Mouse (Mus musculus) midbrain, embryonic 11.5 days (tissue): Measurements from ENCODE around the gene Tmem39b. TPM values are rescaled to one million over a fixed set of nuclear protein-coding genes. Genes with fewer than 3 reads are reported as not detected.

Source experiments
- ATAC-seq: fragments of 200-750 bp; cut with Nextera tagmentation; 2 replicates; pipeline ENCODE4 v1.8.0; 2017; ENCODE audit warnings: moderate TSS enrichment, moderate library complexity; ENCODE audit not compliant: low FRiP score
- DNase-seq: peaks from one replicate; pipeline ENCODE4 v3.0.0; 2015; ENCODE audit warnings: low spot score; ENCODE audit errors: missing footprints
- H3K27ac ChIP-seq: fragments of 300-500 bp; sonication (generic); 2 replicates; pipeline ENCODE4 v1.5.1; 2014; ENCODE audit warnings: low read depth, low read length
- H3K27me3 ChIP-seq: fragments of 300-500 bp; sonication (generic); 2 replicates; pipeline ENCODE4 v1.6.1; 2014; ENCODE audit warnings: mild to moderate bottlenecking, low read length, moderate library complexity, mixed read lengths; ENCODE audit not compliant: control insufficient read depth, insufficient read depth
- H3K36me3 ChIP-seq: fragments of 300-500 bp; sonication (generic); 2 replicates; pipeline ENCODE4 v1.6.1; 2014; ENCODE audit warnings: mild to moderate bottlenecking, low read length, moderate library complexity, mixed read lengths; ENCODE audit not compliant: control insufficient read depth, insufficient read depth
- H3K4me1 ChIP-seq: fragments of 300-500 bp; sonication (generic); 2 replicates; pipeline ENCODE4 v1.6.1; 2014; ENCODE audit warnings: low read length; ENCODE audit not compliant: control insufficient read depth, insufficient read depth
- H3K4me2 ChIP-seq: fragments of 300-500 bp; sonication (generic); 2 replicates; pipeline ENCODE4 v1.6.1; 2014; ENCODE audit warnings: mild to moderate bottlenecking, moderate library complexity
- H3K4me3 ChIP-seq: fragments of 300-500 bp; sonication (generic); 2 replicates; pipeline ENCODE4 v1.5.1; 2014; ENCODE audit warnings: low read depth, low read length
- H3K9ac ChIP-seq: fragments of 300-500 bp; sonication (generic); 2 replicates; pipeline ENCODE4 v1.6.1; 2014; ENCODE audit warnings: low read length
- H3K9me3 ChIP-seq: fragments of 300-500 bp; sonication (generic); 2 replicates; pipeline ENCODE4 v1.6.1; 2016; ENCODE audit warnings: low read length; ENCODE audit not compliant: control insufficient read depth
- WGBS: fragments of 180-500 bp; shearing (Covaris S2); extraction: QIAGEN DNeasy Blood & Tissue Kit; methylation state at CpG from one replicate; pipeline ENCODE4 v1.1.7; 2014; 5-methylcytosine and 5-hydroxymethylcytosine counted together
- polyA plus RNA-seq: library from polyadenylated mRNA; unstranded; fragments of >200 nt; fragmentation: Nextera tagmentation; extraction: Ambion mirVana; gene quantifications from 2 replicates; pipeline ENCODE4 v1.2.1, GENCODE M21; 2014

The Tmem39b gene
- polyA plus RNA-seq, 1 experiment from 2014 or later, result 36.3 TPM

DNA sequence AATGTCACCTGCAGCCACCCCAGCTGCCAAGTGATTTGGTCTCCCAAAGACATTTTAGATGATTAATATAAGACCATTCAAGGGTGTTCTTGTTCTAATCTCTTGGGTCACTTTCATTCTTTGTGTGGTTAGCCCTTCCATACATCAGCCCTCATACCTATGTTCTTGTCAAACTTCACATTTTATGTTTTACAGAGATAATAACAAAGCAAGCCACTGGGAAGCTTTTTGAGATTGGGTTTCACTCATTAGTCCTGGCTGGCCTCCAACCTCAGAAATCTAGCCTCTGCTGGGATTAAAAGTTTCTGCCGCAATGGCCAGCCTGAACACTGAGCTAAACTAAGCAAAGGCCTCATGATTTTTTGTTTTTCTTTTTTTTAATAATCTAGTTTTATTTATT, 3.6 kb upstream of the Tmem39b start:
- H3K27ac ChIP-seq, result no peak overlapping the region
- H3K36me3 ChIP-seq, result peaks cover 9% of the 10 kb centered on the region
- H3K9ac ChIP-seq, result no peak overlapping the region
- ATAC-seq, result no peak
- peak; percentile 69 for DNase-seq
- no peak overlapping the region for H3K4me3 ChIP-seq
- no peak overlapping the region for H3K4me2 ChIP-seq
- no peaks in the 10 kb centered on the region for H3K27me3 ChIP-seq
- peaks cover 24% of the 10 kb centered on the region for H3K4me1 ChIP-seq
- 100% methylated on average over 1 of the region's 1 CpGs for WGBS
- no peaks in the 10 kb centered on the region for H3K9me3 ChIP-seq

DNA sequence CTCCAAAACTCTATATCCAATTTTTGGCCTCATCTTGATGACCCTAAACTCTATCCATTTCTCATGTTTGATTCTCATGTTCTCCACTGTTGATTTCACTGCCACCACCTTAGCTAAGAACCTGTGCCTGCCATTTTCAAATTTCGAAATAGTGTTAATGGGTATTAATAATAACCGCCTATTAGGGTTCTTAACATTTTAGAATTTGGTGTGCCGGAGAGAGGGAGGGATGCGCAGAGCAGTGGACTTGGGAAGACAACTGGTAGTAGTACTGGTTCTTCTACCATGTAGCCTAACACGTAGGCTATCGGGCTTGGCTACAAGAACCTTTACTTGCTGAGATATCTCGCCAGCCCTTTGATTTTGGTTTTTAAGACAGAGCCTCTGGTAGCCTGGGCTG, 553 bp upstream of the Tmem39b start:
- DNase-seq (peak; percentile 91), ATAC-seq (no peak)
- Histone ChIP-seq H3K4me3 (peak overlapping the region; percentile 53), H3K4me2 (peak overlapping the region; percentile 47), H3K9ac (peak overlapping the region; percentile 79), H3K36me3 (peaks cover 10% of the 10 kb centered on the region; the same call in 1 of the 2 replicates), H3K9me3 (no peaks in the 10 kb centered on the region), H3K27ac (peak overlapping the region; percentile 95), H3K4me1 (peaks cover 12% of the 10 kb centered on the region), H3K27me3 (no peaks in the 10 kb centered on the region)
- WGBS, result 90% methylated on average over 7 of the region's 7 CpGs

DNA sequence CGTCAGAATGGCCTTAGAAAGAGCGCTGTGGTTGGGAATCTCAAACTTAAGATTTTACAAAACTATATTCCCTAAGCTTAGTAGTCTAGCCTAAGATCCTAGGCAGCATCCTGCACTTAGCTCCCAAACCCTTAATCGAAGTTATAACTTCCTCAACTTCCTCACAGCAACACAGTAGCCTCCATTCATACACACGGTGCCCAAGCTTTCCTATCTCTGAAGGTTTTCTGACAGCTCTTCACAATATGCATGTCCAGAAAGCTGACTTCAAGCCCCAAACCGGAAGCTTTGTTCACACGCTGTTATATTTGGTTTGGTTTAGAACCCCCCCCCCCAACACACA, 852 bp downstream of the Tmem39b start:
- Histone ChIP-seq H3K27me3 (no peaks in the 10 kb centered on the region), H3K4me1 (peaks cover 7% of the 10 kb centered on the region), H3K9ac (peak overlapping the region; percentile 79; the same call in 1 of the 2 replicates), H3K36me3 (peaks cover 17% of the 10 kb centered on the region; the same call in 1 of the 2 replicates), H3K4me2 (peak overlapping the region; percentile 39), H3K4me3 (peak overlapping the region; percentile 53), H3K9me3 (no peaks in the 10 kb centered on the region), H3K27ac (no peak overlapping the region)
- ATAC-seq (no peak), DNase-seq (no peak)
- 27% methylated on average over 6 of the region's 6 CpGs for WGBS

DNA sequence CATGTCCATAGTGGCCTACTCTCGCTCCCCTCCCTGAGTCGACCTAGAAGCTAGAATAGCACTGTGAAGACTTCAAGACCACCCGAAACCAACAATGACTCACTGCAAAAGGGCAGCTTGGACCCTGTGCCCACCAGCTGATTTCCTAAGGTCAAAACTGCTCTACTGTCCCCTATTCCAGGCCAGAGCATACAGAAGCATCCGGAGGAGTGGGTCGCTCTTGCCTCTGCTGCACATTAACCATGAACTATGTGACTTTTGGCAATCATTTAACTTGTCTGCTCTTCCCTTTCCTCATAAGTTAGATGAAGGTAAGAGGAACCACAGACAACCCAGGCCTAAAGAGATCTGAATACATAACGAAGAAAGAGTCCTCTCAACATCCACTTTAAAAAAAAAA, 12.1 kb downstream of the Tmem39b start:
- Histone ChIP-seq H3K36me3 (peaks cover 30% of the 10 kb centered on the region), H3K9ac (no peak overlapping the region), H3K27ac (no peak overlapping the region), H3K4me2 (no peak overlapping the region), H3K4me1 (no peaks in the 10 kb centered on the region), H3K27me3 (no peaks in the 10 kb centered on the region), H3K4me3 (no peak overlapping the region), H3K9me3 (no peaks in the 10 kb centered on the region)
- no peak for ATAC-seq
- 97% methylated on average over 6 of the region's 6 CpGs for WGBS
- DNase-seq, result no peak

DNA sequence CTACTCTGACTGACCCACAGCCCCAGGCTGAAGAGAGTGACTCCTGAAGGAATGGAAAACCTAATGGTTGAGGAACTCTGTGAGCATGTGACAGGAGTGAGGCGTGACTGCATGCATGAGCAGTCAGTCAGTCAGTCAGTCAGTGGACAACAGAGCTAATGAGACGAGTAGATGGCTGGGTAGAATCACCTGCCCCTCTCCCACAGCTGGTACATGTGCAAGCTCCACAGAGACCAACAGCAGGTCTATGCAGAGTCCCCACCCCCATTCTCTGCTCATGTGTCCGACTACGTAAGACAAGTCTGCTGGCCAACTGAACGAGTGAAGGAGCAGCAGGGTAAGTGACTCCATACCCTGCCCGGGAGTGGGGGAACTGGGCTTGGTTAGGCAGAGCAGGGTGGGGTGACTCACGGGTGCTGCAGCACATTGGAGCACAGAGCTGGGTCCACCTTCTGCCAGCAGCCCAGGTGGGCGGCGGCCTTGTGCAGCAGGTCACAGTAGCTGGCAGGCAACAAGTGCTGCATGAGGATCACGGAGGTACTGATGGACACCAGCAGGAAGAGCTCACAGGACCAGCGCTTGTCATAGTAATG, 12.6 kb downstream of the Tmem39b start:
- Histone ChIP-seq H3K36me3 (peaks cover 31% of the 10 kb centered on the region), H3K27ac (no peak overlapping the region), H3K27me3 (no peaks in the 10 kb centered on the region), H3K4me1 (no peaks in the 10 kb centered on the region), H3K9me3 (no peaks in the 10 kb centered on the region), H3K4me2 (no peak overlapping the region), H3K9ac (no peak overlapping the region), H3K4me3 (no peak overlapping the region)
- ATAC-seq (no peak), DNase-seq (peak; percentile 68)
- 91% methylated on average over 11 of the region's 11 CpGs for WGBS

DNA sequence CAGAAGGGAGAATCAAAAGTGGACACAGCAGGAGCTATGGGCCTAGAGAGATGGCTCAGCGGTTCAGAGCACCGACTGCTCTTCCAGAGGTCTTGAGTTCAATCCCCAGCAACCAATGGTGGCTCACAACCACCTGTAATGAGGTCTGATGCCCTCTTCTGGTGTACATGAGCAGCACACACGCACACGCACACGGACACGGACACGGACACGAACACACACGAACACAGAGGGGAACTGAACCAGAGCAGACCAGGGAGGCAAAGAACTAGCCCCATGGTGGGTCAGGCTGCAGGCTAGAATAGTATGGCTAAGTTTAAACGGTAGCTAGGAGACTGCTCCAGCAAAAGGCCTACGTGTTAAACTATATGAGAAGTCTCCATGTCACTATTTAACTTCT, 14.8 kb downstream of the Tmem39b start:
- Histone ChIP-seq H3K4me3 (no peak overlapping the region), H3K4me2 (no peak overlapping the region), H3K9ac (no peak overlapping the region), H3K27ac (no peak overlapping the region), H3K36me3 (peaks cover 31% of the 10 kb centered on the region), H3K4me1 (no peaks in the 10 kb centered on the region), H3K9me3 (no peaks in the 10 kb centered on the region), H3K27me3 (no peaks in the 10 kb centered on the region)
- DNase-seq (peak; percentile 62), ATAC-seq (no peak)
- 93% methylated on average over 11 of the region's 11 CpGs for WGBS

DNA sequence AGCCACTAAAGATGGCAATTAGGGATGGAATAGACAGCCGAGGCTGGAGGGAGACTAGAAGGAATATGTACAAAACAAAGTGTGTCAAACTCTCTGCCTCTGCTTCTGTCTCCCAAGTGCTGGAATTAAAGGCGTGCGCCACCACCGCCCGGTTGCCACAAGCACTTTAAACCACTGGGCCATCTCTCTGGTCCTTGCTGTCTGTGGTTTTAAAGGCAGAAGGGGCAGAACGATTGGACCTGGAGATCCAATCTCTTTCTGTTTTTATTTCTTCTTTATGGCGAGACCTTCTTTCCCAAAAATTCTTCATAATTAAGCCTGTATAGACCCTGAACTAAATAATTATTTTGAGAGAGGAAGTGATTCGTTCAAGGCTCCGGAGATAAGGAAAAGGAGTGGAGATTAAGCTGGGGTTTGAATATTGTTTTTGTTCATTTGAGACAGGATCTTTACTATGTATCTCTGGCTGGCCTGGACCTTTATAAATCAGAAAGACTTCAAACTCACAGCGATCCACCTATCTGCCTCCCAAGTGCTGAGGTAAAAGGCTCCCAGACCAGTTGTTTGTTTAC, 23.7 kb downstream of the Tmem39b start:
- peaks cover 11% of the 10 kb centered on the region for H3K4me1 ChIP-seq
- DNase-seq, result no peak
- ATAC-seq, result no peak
- peak overlapping the region; percentile 95 for H3K9ac ChIP-seq
- no peaks in the 10 kb centered on the region for H3K27me3 ChIP-seq
- H3K27ac ChIP-seq, result peak overlapping the region; percentile 83; the same call in 1 of the 2 replicates
- no peaks in the 10 kb centered on the region for H3K36me3 ChIP-seq
- 10% methylated on average over 10 of the region's 10 CpGs for WGBS
- H3K4me2 ChIP-seq, result peak overlapping the region; percentile 96
- H3K9me3 ChIP-seq, result no peaks in the 10 kb centered on the region
- H3K4me3 ChIP-seq, result peak overlapping the region; percentile 97

DNA sequence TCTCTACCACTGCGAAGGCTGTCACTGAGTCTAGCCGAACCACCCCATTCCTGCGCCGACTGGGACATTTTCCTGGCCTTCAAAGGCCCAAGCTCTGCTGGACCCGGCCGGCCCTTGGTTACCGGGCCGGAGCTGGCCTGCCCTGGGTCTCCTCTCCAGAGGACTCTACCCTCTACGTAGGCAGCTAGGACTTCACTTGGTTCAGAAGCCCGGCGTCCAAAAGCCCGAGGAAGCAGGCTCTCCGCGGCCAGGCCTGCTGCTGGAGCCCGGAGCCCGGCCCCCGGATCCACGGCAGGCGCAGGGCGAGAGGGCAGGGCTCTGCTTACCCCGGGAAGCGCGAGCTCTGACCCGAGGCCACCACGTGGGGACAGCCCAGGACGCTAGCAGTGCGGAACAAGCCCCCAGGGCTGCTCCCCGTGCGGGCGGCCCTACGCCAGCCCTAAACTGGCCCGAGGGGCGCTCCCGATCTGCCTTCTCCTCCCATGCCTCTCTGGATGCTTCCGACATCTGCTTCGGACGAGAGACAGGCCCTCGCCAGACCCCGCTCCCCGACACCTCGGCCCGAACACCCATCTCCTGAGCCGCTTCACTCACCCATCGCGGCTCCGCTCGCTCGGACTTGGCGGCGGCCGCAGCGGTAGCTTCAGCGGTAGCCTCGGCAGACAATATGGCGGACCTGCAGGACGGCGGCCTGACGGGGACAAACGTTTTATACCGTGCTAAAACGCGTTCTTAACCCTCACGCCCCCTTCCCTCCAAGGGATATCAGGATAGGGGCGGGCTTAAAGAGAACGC, 24.4 kb downstream of the Tmem39b start, which contains the start of gene Kpna6:
Gene Kpna6, minus strand, starts transcription at position 685 of the 795 bp plus-strand sequence.
- H3K9me3 ChIP-seq, result no peaks in the 10 kb centered on the region
- peak within 1 kb of the TSS; percentile 83 for H3K27ac ChIP-seq
- ATAC-seq, result peak; percentile 92
- peaks cover 11% of the 10 kb centered on the region for H3K4me1 ChIP-seq
- peak within 1 kb of the TSS; percentile 96 for H3K4me2 ChIP-seq
- under 1% methylated on average over 65 of the region's 65 CpGs for WGBS
- DNase-seq, result peak; percentile 97
- H3K4me3 ChIP-seq, result peak within 1 kb of the TSS; percentile 97
- H3K9ac ChIP-seq, result peak within 1 kb of the TSS; percentile 95
- no peaks in the 10 kb centered on the region for H3K36me3 ChIP-seq
- no peaks in the 10 kb centered on the region for H3K27me3 ChIP-seq
